Mouse (Mus musculus) T-helper 1 cell (primary cell): ENCODE data around the gene Zfp617.
"Not testable (repeated sequence)": the region's sequence is repeated elsewhere in the genome, so short reads cannot be mapped to it uniquely, and the experiment has no call there.

Source experiments
- in situ Hi-C: fragments of 300-600 bp; cut with MboI, MseI; formaldehyde crosslinking; loops from one replicate; pipeline ENCODE4 v1.15.1; 2025; ENCODE audit warnings: high pct_unique_total_duplicates

Gene Zfp617

GRCm38 (mm10) chr8:71908309-71909261, at the start of gene Zfp617, which contains the start of gene Zfp882:
Gene Zfp617 (plus strand): TSS chr8:71908635.
Gene Zfp882 (plus strand): TSS chr8:71908608.
- in situ Hi-C loops = no loop called here

GRCm38 (mm10) chr8:71861551-71861950, 46.9 kb upstream of the Zfp617 start:
- in situ Hi-C loops = not testable (repeated sequence)

- in situ Hi-C loops = not testable (repeated sequence)
Observed at GRCm38 (mm10) chr8:71862038-71862437, 46.4 kb upstream of the Zfp617 start.

GRCm38 (mm10) chr8:71881618-71882274, 26.7 kb upstream of the Zfp617 start, which contains the start of gene Zfp709:
Gene Zfp709 (plus strand): TSS chr8:71882019.
- in situ Hi-C loops = no loop called here

GRCm38 (mm10) chr8:71900666-71901065, 7.8 kb upstream of the Zfp617 start:
- in situ Hi-C loops = loop anchor here (5.0 kb wide), 1 partner anchor 873 kb away; no protein-coding TSS in a partner anchor

GRCm38 (mm10) chr8:71903084-71903483, 5.4 kb upstream of the Zfp617 start:
- in situ Hi-C loops = loop anchor here (5.0 kb wide), 1 partner anchor 876 kb away; no protein-coding TSS in a partner anchor

GRCm38 (mm10) chr8:71906809-71907208, 1.6 kb upstream of the Zfp617 start:
- in situ Hi-C loops = no loop called here

GRCm38 (mm10) chr8:71907798-71908257, 607 bp upstream of the Zfp617 start:
- in situ Hi-C loops = no loop called here

GRCm38 (mm10) chr8:71912286-71912685, 3.9 kb downstream of the Zfp617 start:
- in situ Hi-C loops = no loop called here

GRCm38 (mm10) chr8:71922567-71923401, 14.3 kb downstream of the Zfp617 start:
- in situ Hi-C loops = no loop called here

GRCm38 (mm10) chr8:71925791-71926190, 17.4 kb downstream of the Zfp617 start:
- in situ Hi-C loops = no loop called here

GRCm38 (mm10) chr8:71926551-71926950, 18.1 kb downstream of the Zfp617 start:
- in situ Hi-C loops = no loop called here

- in situ Hi-C loops = no loop called here
Observed at GRCm38 (mm10) chr8:71927779-71928178, 19.3 kb downstream of the Zfp617 start.

GRCm38 (mm10) chr8:71938037-71938436, 29.6 kb downstream of the Zfp617 start:
- in situ Hi-C loops = not testable (repeated sequence)

GRCm38 (mm10) chr8:71940293-71941208, 32.1 kb downstream of the Zfp617 start:
- in situ Hi-C loops = no loop called here

- in situ Hi-C loops = no loop called here
Observed at GRCm38 (mm10) chr8:71941776-71942175, 33.3 kb downstream of the Zfp617 start.

GRCm38 (mm10) chr8:71948624-71949023, 40.2 kb downstream of the Zfp617 start:
- in situ Hi-C loops = no loop called here

- in situ Hi-C loops = no loop called here
Observed at GRCm38 (mm10) chr8:71950482-71951221, 42.2 kb downstream of the Zfp617 start, which contains the start of gene Zfp961. Gene Zfp961 (plus strand): TSS chr8:71951038.

- in situ Hi-C loops = no loop called here
Observed at GRCm38 (mm10) chr8:71951436-71952161, 43.2 kb downstream of the Zfp617 start.
